Mouse (Mus musculus) hindbrain, postnatal 0 days (tissue): Measurements from ENCODE around the gene Tmem238l. TPM values are rescaled to one million over a fixed set of nuclear protein-coding genes. Genes with fewer than 3 reads are reported as not detected.
A peak's percentile ranks its signal among the peaks of the same experiment; 100 is the strongest.

Experiments used
- ATAC-seq: fragments of 200-750 bp; cut with Nextera tagmentation; 2 replicates; pipeline ENCODE4 v1.8.0; 2017; ENCODE audit warnings: mild to moderate bottlenecking, moderate TSS enrichment, moderate library complexity
- DNase-seq: peaks from one replicate; pipeline ENCODE4 v3.0.0-alpha.2; 2015; ENCODE audit warnings: low spot score
- H3K27ac ChIP-seq: fragments of 300-500 bp; sonication (generic); 2 replicates; pipeline ENCODE4 v1.5.1; 2014; ENCODE audit warnings: mild to moderate bottlenecking
- H3K27me3 ChIP-seq: fragments of 300-500 bp; sonication (generic); 2 replicates; pipeline ENCODE4 v1.6.1; 2014; ENCODE audit warnings: low read length, mixed read lengths; ENCODE audit not compliant: insufficient read depth
- H3K36me3 ChIP-seq: fragments of 300-500 bp; sonication (generic); 2 replicates; pipeline ENCODE4 v1.6.1; 2014; ENCODE audit warnings: low read length, mixed read lengths; ENCODE audit not compliant: insufficient read depth
- H3K4me1 ChIP-seq: fragments of 300-500 bp; sonication (generic); 2 replicates; pipeline ENCODE4 v1.6.1; 2014; ENCODE audit warnings: antibody characterized with exemption, low read length, mixed read lengths; ENCODE audit not compliant: insufficient read depth
- H3K4me2 ChIP-seq: fragments of 300-500 bp; sonication (generic); 2 replicates; pipeline ENCODE4 v1.6.1; 2014; ENCODE audit warnings: low read depth, mild to moderate bottlenecking, low read length, moderate library complexity, mixed read lengths
- H3K4me3 ChIP-seq: fragments of 300-500 bp; sonication (generic); 2 replicates; pipeline ENCODE4 v1.5.1; 2014; ENCODE audit warnings: low read length
- H3K9ac ChIP-seq: fragments of 300-500 bp; sonication (generic); replicated peaks from 2 replicates; pipeline ENCODE4 v1.6.1; 2014; ENCODE audit warnings: mild to moderate bottlenecking, low read length, moderate library complexity, mixed read lengths
- H3K9me3 ChIP-seq: fragments of 300-500 bp; sonication (generic); 2 replicates; pipeline ENCODE4 v1.6.1; 2016; ENCODE audit warnings: low read length, mixed read lengths
- CTCF ChIP-seq: IDR thresholded peaks from 2 replicates; pipeline ENCODE4 v1.5.1; 2016; ENCODE audit warnings: antibody characterized with exemption, control low read depth, low read depth
- WGBS: fragments of 180-500 bp; shearing (Covaris S2); extraction: QIAGEN DNeasy Blood & Tissue Kit; methylation state at CpG from one replicate; pipeline ENCODE4 v1.1.7; 2014; 5-methylcytosine and 5-hydroxymethylcytosine counted together
- polyA plus RNA-seq: library from polyadenylated mRNA; unstranded; fragments of >200 nt; fragmentation: Nextera tagmentation; extraction: Ambion mirVana; gene quantifications from 2 replicates; pipeline ENCODE4 v1.2.1, GENCODE M21; 2015
- total RNA-seq: library from RNA; depleted of rRNA; stranded (reverse); fragments of >200 nt; gene quantifications from 2 replicates; pipeline ENCODE4 v1.2.3, GENCODE M21; 2014; rRNA removed

Tmem238l gene
- total and polyA plus RNA-seq, 2 experiments from 2014 or later: not detected

DNA sequence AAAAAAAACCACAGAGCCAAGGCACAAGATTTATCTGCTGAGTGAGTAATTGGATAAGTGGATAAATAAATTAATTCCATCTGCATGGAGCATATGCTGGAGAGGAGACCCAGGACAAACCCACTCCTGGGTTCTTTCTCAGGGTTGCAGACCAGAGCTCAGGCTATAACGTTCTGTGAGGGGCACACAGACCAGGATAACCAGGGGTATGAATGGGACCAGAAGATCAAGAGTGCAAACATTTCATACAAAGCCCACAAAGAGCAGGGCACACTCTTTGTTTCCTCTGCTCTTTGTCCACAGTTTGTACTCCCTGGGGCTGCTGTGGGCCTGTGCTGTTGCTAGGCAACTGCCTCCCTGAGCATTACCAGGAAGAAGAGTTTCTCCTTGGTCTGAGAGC, 45.3 kb downstream of the Tmem238l start:
- TF ChIP-seq CTCF: no peak
- no peak; the same call in 1 of the 2 replicates for ATAC-seq
- H3K36me3 ChIP-seq: no peaks in the 10 kb centered on the region
- H3K9me3 ChIP-seq: no peaks in the 10 kb centered on the region
- no peak overlapping the region for H3K4me2 ChIP-seq
- H3K4me3 ChIP-seq: no peak overlapping the region
- no peaks in the 10 kb centered on the region for H3K27me3 ChIP-seq
- H3K4me1 ChIP-seq: peaks cover 33% of the 10 kb centered on the region
- DNase-seq: peak; percentile 49
- WGBS: 21% methylated on average over 1 of the region's 1 CpGs
- H3K9ac ChIP-seq: no peak overlapping the region
- H3K27ac ChIP-seq: no peak overlapping the region

DNA sequence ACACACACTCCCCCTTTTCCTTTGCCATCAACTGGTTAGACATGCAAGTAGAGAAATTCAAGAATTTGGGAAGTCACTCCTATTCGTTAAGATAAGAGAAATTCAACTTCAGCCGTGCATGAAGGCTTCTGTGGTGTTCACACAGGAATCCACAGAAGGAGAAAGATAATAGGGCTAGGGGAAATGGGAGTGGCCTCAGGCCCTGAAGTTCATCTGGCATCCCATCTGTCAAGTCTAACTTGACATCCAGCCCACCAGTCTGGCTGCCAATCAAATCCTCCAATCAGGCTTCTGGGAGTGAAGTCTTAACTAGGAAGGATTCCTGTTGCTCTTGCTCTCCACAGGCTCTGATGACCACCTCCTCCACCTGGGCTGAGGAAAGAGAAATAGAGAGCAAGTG, 46.5 kb downstream of the Tmem238l start:
- no peak overlapping the region for H3K9ac ChIP-seq
- no peak overlapping the region for H3K4me3 ChIP-seq
- 41% methylated on average over 2 of the region's 2 CpGs for WGBS
- H3K9me3 ChIP-seq: no peaks in the 10 kb centered on the region
- DNase-seq (peak; percentile 41), ATAC-seq (no peak)
- H3K27ac ChIP-seq: no peak overlapping the region
- H3K36me3 ChIP-seq: no peaks in the 10 kb centered on the region
- TF ChIP-seq CTCF: no peak
- H3K27me3 ChIP-seq: no peaks in the 10 kb centered on the region
- H3K4me2 ChIP-seq: no peak overlapping the region
- H3K4me1 ChIP-seq: peaks cover 33% of the 10 kb centered on the region

DNA sequence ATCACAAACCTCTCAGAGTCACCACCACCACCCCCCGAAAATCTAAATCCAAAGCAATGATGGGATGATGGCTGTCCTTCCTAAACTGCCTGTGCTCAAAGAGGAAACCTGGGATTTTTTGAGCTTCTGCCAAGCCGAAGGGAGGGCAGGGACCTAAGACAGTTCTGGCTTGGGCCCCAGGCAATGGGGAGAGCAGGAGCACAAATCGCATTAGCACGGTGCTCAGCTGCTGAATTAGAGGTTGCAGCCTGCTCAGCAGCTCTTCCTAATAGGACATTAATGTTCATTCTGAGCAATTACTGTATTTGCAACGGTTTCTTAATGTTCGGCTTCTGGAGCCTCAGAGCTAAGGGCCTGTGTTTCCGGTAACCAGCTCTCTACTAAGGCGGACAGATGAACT, 51.5 kb downstream of the Tmem238l start:
- no peaks in the 10 kb centered on the region for H3K36me3 ChIP-seq
- no peak overlapping the region for H3K4me2 ChIP-seq
- WGBS: 35% methylated on average over 8 of the region's 8 CpGs
- H3K9me3 ChIP-seq: no peaks in the 10 kb centered on the region
- DNase-seq (peak; percentile 77), ATAC-seq (no peak)
- peaks cover 4% of the 10 kb centered on the region; the same call in 1 of the 2 replicates for H3K4me1 ChIP-seq
- no peak overlapping the region for H3K9ac ChIP-seq
- no peaks in the 10 kb centered on the region for H3K27me3 ChIP-seq
- H3K27ac ChIP-seq: no peak overlapping the region
- no peak overlapping the region for H3K4me3 ChIP-seq
- TF ChIP-seq CTCF: no peak

DNA sequence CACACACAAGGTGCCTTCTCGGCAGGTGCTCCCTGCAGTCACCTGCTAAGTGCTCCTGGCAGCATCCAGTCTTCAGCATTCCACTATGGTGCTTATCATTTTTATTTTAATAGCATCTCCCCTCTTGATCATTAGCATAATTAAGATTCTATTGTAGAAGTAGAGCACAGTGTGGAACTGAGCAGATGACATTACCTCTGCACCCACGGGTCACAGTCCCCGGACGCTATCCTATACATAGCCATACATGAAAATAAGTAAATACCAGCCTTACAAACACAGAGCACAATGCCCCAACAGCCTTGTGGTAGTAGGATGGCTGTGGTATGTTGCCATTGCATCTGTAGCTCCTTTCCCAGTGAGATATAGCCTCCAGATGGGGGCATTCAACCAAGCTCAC, 52.1 kb downstream of the Tmem238l start:
- DNase-seq: no peak
- Histone ChIP-seq H3K4me2 (no peak overlapping the region), H3K9me3 (no peaks in the 10 kb centered on the region), H3K36me3 (no peaks in the 10 kb centered on the region), H3K4me3 (no peak overlapping the region), H3K27me3 (no peaks in the 10 kb centered on the region), H3K27ac (no peak overlapping the region), H3K4me1 (peaks cover 4% of the 10 kb centered on the region; the same call in 1 of the 2 replicates), H3K9ac (no peak overlapping the region)
- TF ChIP-seq CTCF: no peak
- 69% methylated on average over 4 of the region's 4 CpGs for WGBS
- no peak; the same call in 1 of the 2 replicates for ATAC-seq

DNA sequence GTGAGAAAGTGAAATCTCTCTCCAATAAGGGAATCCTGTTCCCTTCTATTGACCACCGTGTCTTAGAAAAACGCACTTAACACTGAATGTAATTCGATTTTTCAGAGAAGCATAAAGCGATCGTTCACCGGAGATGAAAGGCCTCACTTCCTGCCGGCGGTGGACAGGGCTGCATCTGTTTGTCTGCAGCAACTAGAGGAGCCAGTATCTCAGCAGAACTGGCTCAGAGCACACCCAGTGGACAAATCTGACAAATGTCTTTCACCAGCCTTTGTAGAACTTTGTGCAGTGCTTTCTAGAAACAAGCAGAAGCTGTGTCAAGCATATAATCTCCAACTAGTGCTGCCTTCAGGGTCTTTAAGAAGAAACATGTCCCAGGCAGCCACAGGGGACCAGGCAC, 54.0 kb downstream of the Tmem238l start:
- H3K9ac ChIP-seq: no peak overlapping the region; the same call in 1 of the 2 replicates
- H3K9me3 ChIP-seq: no peaks in the 10 kb centered on the region
- WGBS: 6% methylated on average over 8 of the region's 8 CpGs
- H3K4me1 ChIP-seq: peaks cover 4% of the 10 kb centered on the region; the same call in 1 of the 2 replicates
- H3K36me3 ChIP-seq: no peaks in the 10 kb centered on the region
- DNase-seq (peak; percentile 78), ATAC-seq (peak; percentile 83)
- H3K27me3 ChIP-seq: no peaks in the 10 kb centered on the region
- H3K4me2 ChIP-seq: 0 out of 2 replicates have a peak overlapping the region, but pooled peaks have one; percentile 7
- TF ChIP-seq CTCF: peak; percentile 73
- H3K4me3 ChIP-seq: no peak overlapping the region
- 0 out of 2 replicates have a peak overlapping the region, but pooled peaks have one; percentile 32 for H3K27ac ChIP-seq

DNA sequence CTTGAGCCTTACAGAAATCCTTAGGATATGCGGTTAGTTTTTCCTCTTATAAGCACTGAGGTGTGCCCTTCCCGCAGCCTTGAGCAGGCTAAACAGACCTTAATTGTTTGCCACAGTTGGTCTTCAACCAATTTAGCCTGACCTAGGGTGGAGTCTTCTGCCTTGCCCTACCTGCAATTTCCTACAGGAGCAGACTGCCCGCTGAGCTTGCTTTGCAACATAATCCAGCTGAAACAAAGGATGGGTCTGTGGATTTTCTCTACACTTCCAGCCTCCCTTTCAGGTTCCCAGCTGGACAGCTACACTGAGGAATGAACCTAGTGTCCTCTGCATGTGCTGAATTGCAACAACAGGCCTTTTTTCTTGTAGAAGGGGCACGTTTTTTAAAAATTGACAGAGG, 55.2 kb downstream of the Tmem238l start:
- DNase-seq: no peak
- H3K4me1 ChIP-seq: peaks cover 4% of the 10 kb centered on the region; the same call in 1 of the 2 replicates
- no peaks in the 10 kb centered on the region for H3K36me3 ChIP-seq
- no peak overlapping the region for H3K9ac ChIP-seq
- no peak for ATAC-seq
- H3K4me3 ChIP-seq: no peak overlapping the region
- H3K27me3 ChIP-seq: no peaks in the 10 kb centered on the region
- TF ChIP-seq CTCF: no peak
- WGBS: 36% methylated on average over 4 of the region's 4 CpGs
- no peaks in the 10 kb centered on the region for H3K9me3 ChIP-seq
- no peak overlapping the region for H3K27ac ChIP-seq
- no peak overlapping the region for H3K4me2 ChIP-seq

Other genes with a start within 250 kb of the Tmem238l start
- 1.6 and 2.1 TPM in 2 replicates for gene Pirt, start 44.7 kb upstream of the Tmem238l start, total RNA-seq
- 1.2 TPM in 2 replicates for gene Pirt, start 44.7 kb upstream of the Tmem238l start, polyA plus RNA-seq
- 0.26 TPM in 1 of 2 replicates, not detected in the other for gene Tmem220, start 68.5 kb downstream of the Tmem238l start, total RNA-seq
- gene Tmem220, start 68.5 kb downstream of the Tmem238l start, polyA plus RNA-seq: 0.97 and 1.1 TPM in 2 replicates
- gene Adprm, start 96.0 kb downstream of the Tmem238l start, total RNA-seq: 15.6 and 18.9 TPM in 2 replicates
- 25.3 and 29.5 TPM in 2 replicates for gene Adprm, start 96.0 kb downstream of the Tmem238l start, polyA plus RNA-seq
- 11.0 and 13.8 TPM in 2 replicates for gene Sco1, start 96.0 kb downstream of the Tmem238l start, total RNA-seq
- gene Sco1, start 96.0 kb downstream of the Tmem238l start, polyA plus RNA-seq: 13.6 and 14.9 TPM in 2 replicates
- 1.1 and 3.0 TPM in 2 replicates for gene Myh3, start 121.7 kb downstream of the Tmem238l start, total RNA-seq
- gene Myh3, start 121.7 kb downstream of the Tmem238l start, polyA plus RNA-seq: 0.25 and 0.35 TPM in 2 replicates
- 0.10 and 0.11 TPM in 2 replicates for gene Myh2, start 214.4 kb downstream of the Tmem238l start, total RNA-seq
- 0.16 and 0.24 TPM in 2 replicates for gene Myh2, start 214.4 kb downstream of the Tmem238l start, polyA plus RNA-seq
- gene Myh1, start 243.4 kb downstream of the Tmem238l start, total RNA-seq: 0.32 and 0.52 TPM in 2 replicates
- 0.16 and 0.23 TPM in 2 replicates for gene Myh1, start 243.4 kb downstream of the Tmem238l start, polyA plus RNA-seq